Mouse (Mus musculus) MEL (cell line): Measurements from ENCODE around the gene Eva1b. TPM values are rescaled to one million over a fixed set of nuclear protein-coding genes. Genes with fewer than 3 reads are reported as not detected.
A peak's percentile ranks its signal among the peaks of the same experiment; 100 is the strongest.

Source experiments
- DNase-seq: peaks from one replicate; pipeline ENCODE4 v3.0.0; 2011; ENCODE audit warnings: low read depth, low spot score
- H3K27ac ChIP-seq: 2 replicates; pipeline ENCODE4 v1.5.1; 2012; ENCODE audit warnings: low read depth, mild to moderate bottlenecking, control low read depth, low read length, moderate library complexity; ENCODE audit not compliant: control insufficient read depth
- H3K27me3 ChIP-seq, 2 experiments: fragments of 150-350 bp in 1 of 2; sonication (generic) in 1 of 2; 2 replicates each; pipeline ENCODE4 v1.6.1; 2012; ENCODE audit warnings: low read length in 2 of 2, mild to moderate bottlenecking in 2 of 2, improper control_type of control experiment in 1 of 2, moderate library complexity in 1 of 2; ENCODE audit not compliant: insufficient read depth in 2 of 2, control insufficient read depth in 1 of 2
- H3K36me3 ChIP-seq, 2 experiments: 2 replicates each; pipeline ENCODE4 v1.6.1; 2012 to 2014; ENCODE audit warnings: low read length in 2 of 2, improper control_type of control experiment in 1 of 2, inconsistent platforms in 1 of 2, mild to moderate bottlenecking in 1 of 2; ENCODE audit not compliant: insufficient read depth in 2 of 2, control insufficient read depth in 1 of 2
- H3K4me1 ChIP-seq, 2 experiments: fragments of 150-350 bp in 1 of 2; sonication (generic) in 1 of 2; 2 replicates each; pipeline ENCODE4 v1.6.1; 2012; ENCODE audit warnings: low read length in 2 of 2, improper control_type of control experiment in 1 of 2, mild to moderate bottlenecking in 1 of 2; ENCODE audit not compliant: insufficient read depth in 2 of 2, control insufficient read depth in 1 of 2
- H3K4me3 ChIP-seq, 2 experiments: fragments of 150-350 bp in 1 of 2; sonication (generic) in 1 of 2; 2 replicates each; pipeline ENCODE4 v1.5.1; 2012; ENCODE audit warnings: low read depth in 2 of 2, low read length in 2 of 2, mild to moderate bottlenecking in 2 of 2, moderate library complexity in 2 of 2, control low read depth in 1 of 2, improper control_type of control experiment in 1 of 2; ENCODE audit not compliant: control insufficient read depth in 1 of 2, insufficient read depth in 1 of 2
- H3K79me2 ChIP-seq: 2 replicates; pipeline ENCODE4 v1.6.1; 2012; ENCODE audit warnings: mild to moderate bottlenecking, low read length, moderate library complexity; ENCODE audit not compliant: control insufficient read depth, poor library complexity, insufficient read depth
- H3K9ac ChIP-seq: 2 replicates; pipeline ENCODE4 v1.6.1; 2012; ENCODE audit warnings: low read depth, mild to moderate bottlenecking, control low read depth, low read length, moderate library complexity; ENCODE audit not compliant: control insufficient read depth, poor library complexity, severe bottlenecking
- H3K9me3 ChIP-seq: fragments of 150-350 bp; sonication (generic); replicated peaks from 2 replicates; pipeline ENCODE4 v1.6.1; 2012; ENCODE audit warnings: mild to moderate bottlenecking, low read length, improper control_type of control experiment, moderate library complexity; ENCODE audit not compliant: insufficient read depth
- CHD2 ChIP-seq: IDR thresholded peaks from 2 replicates; pipeline ENCODE4 v1.6.1; 2011; ENCODE audit warnings: low read length, improper control_type of control experiment
- CTCF ChIP-seq, 3 experiments: IDR thresholded peaks in 2 of 3; conservative IDR thresholded peaks in 1 of 3; 2 replicates each; pipeline ENCODE4 v1.5.1; 2011 to 2012; ENCODE audit warnings: low read length in 3 of 3, low read depth in 2 of 3, mild to moderate bottlenecking in 2 of 3, improper control_type of control experiment in 1 of 3, inconsistent platforms in 1 of 3, mixed read lengths in 1 of 3, moderate library complexity in 1 of 3; ENCODE audit not compliant: control insufficient read depth in 1 of 3, insufficient read depth in 1 of 3, poor library complexity in 1 of 3, severe bottlenecking in 1 of 3
- EP300 ChIP-seq, 2 experiments: IDR thresholded peaks; 2 replicates each; pipeline ENCODE4 v1.6.1; 2011; ENCODE audit warnings: improper control_type of control experiment in 2 of 2, low read length in 2 of 2, low read depth in 1 of 2, mild to moderate bottlenecking in 1 of 2
- GABPA ChIP-seq: IDR thresholded peaks from 2 replicates; pipeline ENCODE4 v1.6.1; 2012; ENCODE audit warnings: low read depth, mild to moderate bottlenecking, inconsistent platforms, low read length, improper control_type of control experiment, moderate library complexity
- JUND ChIP-seq: IDR thresholded peaks from 2 replicates; pipeline ENCODE4 v1.6.1; 2011; ENCODE audit warnings: low read depth, mild to moderate bottlenecking, improper control_type of control experiment, low read length
- KAT2A ChIP-seq: conservative IDR thresholded peaks from 2 replicates; pipeline ENCODE4 v1.6.1; 2012; ENCODE audit warnings: low read depth, low read length, improper control_type of control experiment, inconsistent platforms
- MAZ ChIP-seq: IDR thresholded peaks from 2 replicates; pipeline ENCODE4 v1.6.1; 2012; ENCODE audit warnings: low read depth, mild to moderate bottlenecking, inconsistent platforms, low read length, improper control_type of control experiment
- MXI1 ChIP-seq: IDR thresholded peaks from 2 replicates; pipeline ENCODE4 v1.6.1; 2011; ENCODE audit warnings: mild to moderate bottlenecking, low read depth, low read length, improper control_type of control experiment
- MYB ChIP-seq: IDR thresholded peaks from 2 replicates; pipeline ENCODE4 v1.6.1; 2011; ENCODE audit warnings: mild to moderate bottlenecking, low read depth, low read length, improper control_type of control experiment
- POLR2AphosphoS5 ChIP-seq: IDR thresholded peaks from 2 replicates; pipeline ENCODE4 v1.6.1; 2012; ENCODE audit warnings: low read depth, borderline replicate concordance, mild to moderate bottlenecking, inconsistent platforms, low read length, moderate library complexity, mixed read lengths
- RAD21 ChIP-seq: IDR thresholded peaks from 2 replicates; pipeline ENCODE4 v1.6.1; 2011; ENCODE audit warnings: mild to moderate bottlenecking, low read depth, low read length, improper control_type of control experiment
- RCOR1 ChIP-seq: IDR thresholded peaks from 2 replicates; pipeline ENCODE4 v1.6.1; 2012; ENCODE audit warnings: low read depth, mild to moderate bottlenecking, inconsistent platforms, low read length, improper control_type of control experiment
- SIN3A ChIP-seq: IDR thresholded peaks from 2 replicates; pipeline ENCODE4 v1.6.1; 2012; ENCODE audit warnings: low read length, improper control_type of control experiment, inconsistent platforms
- SMC3 ChIP-seq: IDR thresholded peaks from 2 replicates; pipeline ENCODE4 v1.6.1; 2011; ENCODE audit warnings: low read depth, low read length, improper control_type of control experiment
- TBP ChIP-seq: IDR thresholded peaks from 2 replicates; pipeline ENCODE4 v1.8.0; 2011; ENCODE audit warnings: low read depth, low read length, improper control_type of control experiment
- USF2 ChIP-seq, 2 experiments: IDR thresholded peaks; 2 replicates each; pipeline ENCODE4 v1.6.1; 2011 to 2012; ENCODE audit warnings: improper control_type of control experiment in 2 of 2, low read length in 2 of 2, borderline replicate concordance in 1 of 2, inconsistent platforms in 1 of 2, low read depth in 1 of 2, mild to moderate bottlenecking in 1 of 2; ENCODE audit not compliant: insufficient read depth in 1 of 2
- ZC3H11A ChIP-seq: IDR thresholded peaks from 2 replicates; pipeline ENCODE4 v1.6.1; 2012; ENCODE audit warnings: low read depth, mild to moderate bottlenecking, inconsistent platforms, low read length, improper control_type of control experiment
- polyA plus RNA-seq, 2 experiments: library from polyadenylated mRNA; stranded (reverse) in 1 of 2; unstranded in 1 of 2; fragments of >175 nt in 1 of 2; fragments of >200 nt in 1 of 2; gene quantifications; 2 replicates each; pipeline versions ENCODE4 v1.2.1 to v1.2.4; 2012; ENCODE audit warnings: low replicate concordance in 2 of 2, low read depth in 1 of 2; ENCODE audit not compliant: insufficient read length in 2 of 2, insufficient read depth in 1 of 2, missing spikeins in 1 of 2
- total RNA-seq: library from RNA; depleted of rRNA; stranded (reverse); fragments of 300-350 nt; gene quantifications from 2 replicates; pipeline ENCODE4 v1.2.3, GENCODE M21; 2012

Eva1b gene
- total and polyA plus RNA-seq, 3 experiments, result 9.6 to 12.2 TPM; not detected in 1

GRCm38 (mm10) chr4:126113243-126113642, 34.3 kb upstream of the Eva1b start:
- no peak overlapping the region for H3K9ac ChIP-seq
- H3K27ac ChIP-seq, result no peak overlapping the region
- TF ChIP-seq GABPA (no peak), RCOR1 (no peak)
- H3K4me3 ChIP-seq, result no peak overlapping the region
- peaks cover 30% of the 10 kb centered on the region for H3K79me2 ChIP-seq
- peaks cover 1 to 29% of the 10 kb centered on the region in 2 experiments; a peak in 2 of 4 replicates for H3K36me3 ChIP-seq
- H3K4me1 ChIP-seq, result peaks cover 9 to 24% of the 10 kb centered on the region in 2 experiments
- H3K27me3 ChIP-seq, result no peaks in the 10 kb centered on the region
- no peaks in the 10 kb centered on the region for H3K9me3 ChIP-seq
- DNase-seq, result no peak

- peak; percentile 69 for DNase-seq
- H3K9me3 ChIP-seq, result no peaks in the 10 kb centered on the region
- H3K4me1 ChIP-seq, result peaks cover 9 to 17% of the 10 kb centered on the region in 2 experiments
- peak; percentile 48; the same call in 1 of the 2 replicates for TF ChIP-seq ZC3H11A
- no peak for TF ChIP-seq MXI1
- TF ChIP-seq JUND, result no peak
- peak; percentile 39; the same call in 1 of the 2 replicates for TF ChIP-seq SIN3A
- peak; percentile 70; the same call in 1 of the 2 replicates for TF ChIP-seq MAZ
- no peak for TF ChIP-seq MYB
- no peak for TF ChIP-seq KAT2A
- TF ChIP-seq SMC3, result peak; percentile 60
- TF ChIP-seq RAD21, result peak; percentile 62
- peak; percentile 30 to 80 (median 65); a peak in 4 of 6 replicates for TF ChIP-seq CTCF (IDR thresholded peaks at IDR 0.05 in 2 of 3, conservative IDR thresholded peaks at IDR 0.05 in 1 of 3; ENCODE audit: control insufficient read depth in 1 of 3, insufficient read depth in 1 of 3, low read depth in 2 of 3, low read length in 3 of 3, poor library complexity in 1 of 3, severe bottlenecking in 1 of 3)
- no peak for TF ChIP-seq TBP
- TF ChIP-seq EP300 (IDR thresholded peaks at IDR 0.05; ENCODE audit: low read depth in 1 of 2, low read length in 2 of 2), result no peak
- TF ChIP-seq POLR2AphosphoS5, result no peak
- no peak for TF ChIP-seq CHD2
- no peak for TF ChIP-seq USF2 (IDR thresholded peaks at IDR 0.05; ENCODE audit: borderline replicate concordance in 1 of 2, insufficient read depth in 1 of 2, low read depth in 1 of 2, low read length in 2 of 2)
- TF ChIP-seq, all 39 proteins: peak for 6
- H3K36me3 ChIP-seq, result peaks cover 4 to 22% of the 10 kb centered on the region in 2 experiments; a peak in 3 of 4 replicates
- H3K27me3 ChIP-seq, result no peaks in the 10 kb centered on the region
- H3K27ac ChIP-seq, result no peak overlapping the region
- no peak overlapping the region for H3K9ac ChIP-seq
- H3K4me3 ChIP-seq, result no peak overlapping the region
- H3K79me2 ChIP-seq, result peaks cover 23% of the 10 kb centered on the region
These were observed 33.6 kb upstream of the Eva1b start for GRCm38 (mm10) chr4:126113943-126114342.
